Mouse (Mus musculus): Measurements from ENCODE around the gene Trim7.

- no peak for TF ChIP-seq POLR2A (IDR thresholded peaks at IDR 0.05; ENCODE audit: low read depth, low read length)
- TF ChIP-seq CTCF (IDR thresholded peaks at IDR 0.05; ENCODE audit: extremely low read depth, insufficient read length, insufficient replicate concordance, low read depth, low read length), result no peak
Measured at GRCm38 (mm10) chr11:48810142-48810541, 15.8 kb upstream of the Trim7 start.

All from small intestine, adult 2 months (tissue).